In the genomic region with DNA sequence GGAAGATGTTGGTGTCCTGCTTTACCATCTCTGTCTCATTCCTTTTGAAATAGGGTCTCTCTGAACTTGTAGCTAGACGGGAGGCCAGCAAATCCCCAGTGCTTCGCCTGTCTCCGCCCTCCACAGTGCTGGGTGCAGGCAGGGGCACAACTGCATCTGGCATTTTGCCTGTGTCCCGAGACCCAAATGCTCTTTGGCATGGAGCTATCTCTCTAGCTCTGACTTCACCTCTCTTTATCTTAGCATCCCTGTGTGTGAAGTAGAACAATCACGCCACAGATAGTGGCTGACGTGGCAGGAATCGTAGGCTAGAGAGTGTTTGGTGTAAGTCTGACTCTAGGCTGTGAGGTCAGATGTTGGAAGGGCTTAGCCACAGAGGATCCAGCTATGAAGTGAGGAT, we compare ENCODE assay signal across 14 mouse cellular contexts. TPM values are rescaled to one million over a fixed set of nuclear protein-coding genes. Genes with fewer than 3 reads are reported as not detected.
A peak's percentile ranks its signal among the peaks of the same experiment; 100 is the strongest.
DNase-seq lines count a peak whose midpoint lies in the region; ATAC-seq and TF ChIP-seq lines count a peak whose summit lies in the region.
"Had no signal": no experiment of that assay in that cellular context is flagged by ENCODE, and none has a peak within 500 bp of the region (broad histone marks: within the 10 kb centered on the region; RNA-seq: fewer than 3 reads in every experiment).

No protein-coding gene starts in this region.

- no peaks in the 10 kb centered on the region for H3K9me3 ChIP-seq in hindbrain, embryonic 15.5 days
- H3K9me3 ChIP-seq in hindbrain, embryonic 11.5 days (ENCODE audit: control insufficient read depth, low read length) = no peaks in the 10 kb centered on the region
- H3K9me3 ChIP-seq in forebrain, embryonic 13.5 days (replicated peaks) = no peaks in the 10 kb centered on the region
- H3K9me3 ChIP-seq in liver, embryonic 15.5 days (replicated peaks) = no peaks in the 10 kb centered on the region
- no peaks in the 10 kb centered on the region for H3K9me3 ChIP-seq in neural tube, embryonic 15.5 days (replicated peaks)
- H3K9me3 ChIP-seq: embryonic facial prominence, embryonic 13.5 days had no signal

- no peaks in the 10 kb centered on the region for H3K27me3 ChIP-seq in hindbrain, embryonic 15.5 days
- H3K27me3 ChIP-seq in hindbrain, embryonic 11.5 days (ENCODE audit: control insufficient read depth, insufficient read depth, low read length) = no peaks in the 10 kb centered on the region
- no peaks in the 10 kb centered on the region for H3K27me3 ChIP-seq in forebrain, embryonic 13.5 days
- H3K27me3 ChIP-seq in liver, embryonic 15.5 days = peaks cover 21% of the 10 kb centered on the region
- H3K27me3 ChIP-seq in neural tube, embryonic 15.5 days (replicated peaks) = no peaks in the 10 kb centered on the region; the same call in 1 of the 2 replicates

- H3K4me3 ChIP-seq in gastrocnemius, adult 2 months = no peak overlapping the region
- no peak overlapping the region for H3K4me3 ChIP-seq in hindbrain, embryonic 15.5 days
- H3K4me3 ChIP-seq in hindbrain, embryonic 11.5 days (ENCODE audit: low read depth, low read length) = no peak overlapping the region
- no peak overlapping the region for H3K4me3 ChIP-seq in forebrain, embryonic 13.5 days
- no peak overlapping the region for H3K4me3 ChIP-seq in liver, embryonic 15.5 days (replicated peaks)
- H3K4me3 ChIP-seq in neural tube, embryonic 15.5 days (replicated peaks) = no peak overlapping the region
- H3K4me3 ChIP-seq: embryonic facial prominence, embryonic 13.5 days; left cerebral cortex, adult 2 months had no signal

- no peak overlapping the region for H3K9ac ChIP-seq in hindbrain, embryonic 15.5 days
- no peak overlapping the region for H3K9ac ChIP-seq in hindbrain, embryonic 11.5 days (ENCODE audit: low read depth, low read length)
- peak overlapping the region; percentile 21; the same call in 1 of the 2 replicates for H3K9ac ChIP-seq in forebrain, embryonic 13.5 days
- no peak overlapping the region for H3K9ac ChIP-seq in liver, embryonic 15.5 days
- no peak overlapping the region for H3K9ac ChIP-seq in neural tube, embryonic 15.5 days (replicated peaks)
- H3K9ac ChIP-seq: embryonic facial prominence, embryonic 13.5 days had no signal

- no peak overlapping the region for H3K27ac ChIP-seq in gastrocnemius, adult 2 months
- H3K27ac ChIP-seq in hindbrain, embryonic 15.5 days (replicated peaks) = peak overlapping the region; percentile 48; the same call in 1 of the 2 replicates
- no peak overlapping the region for H3K27ac ChIP-seq in hindbrain, embryonic 11.5 days (ENCODE audit: low read depth, low read length)
- H3K27ac ChIP-seq in forebrain, embryonic 13.5 days = peak overlapping the region; percentile 57
- H3K27ac ChIP-seq in liver, embryonic 15.5 days (replicated peaks) = no peak overlapping the region
- H3K27ac ChIP-seq in neural tube, embryonic 15.5 days (replicated peaks) = no peak overlapping the region
- H3K27ac ChIP-seq: embryonic facial prominence, embryonic 13.5 days; left cerebral cortex, adult 2 months had no signal

- DNase-seq in gastrocnemius, adult 2 months = peak; percentile 1
- no peak for DNase-seq in gastrocnemius, postnatal 10 days
- DNase-seq in hindbrain, embryonic 11.5 days (ENCODE audit: low spot score) = no peak
- no peak for DNase-seq in spleen, postnatal 4 days (ENCODE audit: low spot score in 2 of 2)
- DNase-seq: cerebellum, adult 9-11 months; lung, adult 2 months; thymus, adult 2 months had no signal

- no peaks in the 10 kb centered on the region for H3K36me3 ChIP-seq in hindbrain, embryonic 15.5 days
- no peaks in the 10 kb centered on the region for H3K36me3 ChIP-seq in hindbrain, embryonic 11.5 days (ENCODE audit: control insufficient read depth, insufficient read depth, low read length)
- no peaks in the 10 kb centered on the region for H3K36me3 ChIP-seq in forebrain, embryonic 13.5 days (ENCODE audit: poor library complexity, severe bottlenecking)
- no peaks in the 10 kb centered on the region for H3K36me3 ChIP-seq in liver, embryonic 15.5 days (replicated peaks)
- no peaks in the 10 kb centered on the region for H3K36me3 ChIP-seq in neural tube, embryonic 15.5 days
- H3K36me3 ChIP-seq: embryonic facial prominence, embryonic 13.5 days had no signal

- H3K4me1 ChIP-seq in hindbrain, embryonic 15.5 days (replicated peaks) = peaks cover 30% of the 10 kb centered on the region
- no peaks in the 10 kb centered on the region for H3K4me1 ChIP-seq in hindbrain, embryonic 11.5 days (replicated peaks; ENCODE audit: control insufficient read depth, insufficient read depth, low read length)
- peaks cover 44% of the 10 kb centered on the region for H3K4me1 ChIP-seq in forebrain, embryonic 13.5 days
- H3K4me1 ChIP-seq in liver, embryonic 15.5 days (replicated peaks) = peaks cover 27% of the 10 kb centered on the region
- H3K4me1 ChIP-seq in neural tube, embryonic 15.5 days = peaks cover 8% of the 10 kb centered on the region

- no peak overlapping the region for H3K4me2 ChIP-seq in hindbrain, embryonic 15.5 days
- no peak overlapping the region for H3K4me2 ChIP-seq in hindbrain, embryonic 11.5 days (replicated peaks; ENCODE audit: low read depth, low read length)
- H3K4me2 ChIP-seq in forebrain, embryonic 13.5 days = no peak overlapping the region
- peak overlapping the region; percentile 44; the same call in 1 of the 2 replicates for H3K4me2 ChIP-seq in liver, embryonic 15.5 days
- H3K4me2 ChIP-seq in neural tube, embryonic 15.5 days = no peak overlapping the region
- H3K4me2 ChIP-seq: embryonic facial prominence, embryonic 13.5 days; midbrain, embryonic 11.5 days had no signal

- no peak for ATAC-seq in hindbrain, embryonic 15.5 days (ENCODE audit: low FRiP score, low read depth)
- ATAC-seq in hindbrain, embryonic 11.5 days (ENCODE audit: low FRiP score) = no peak
- no peak for ATAC-seq in forebrain, embryonic 13.5 days
- ATAC-seq in liver, embryonic 15.5 days (ENCODE audit: insufficient read depth) = no peak
- no peak for ATAC-seq in neural tube, embryonic 15.5 days (ENCODE audit: low FRiP score)

- WGBS in hindbrain, embryonic 15.5 days = 71% methylated on average over 7 of the region's 7 CpGs
- WGBS in hindbrain, embryonic 11.5 days = 87% methylated on average over 7 of the region's 7 CpGs
- 79% methylated on average over 7 of the region's 7 CpGs for WGBS in forebrain, embryonic 13.5 days
- 30% methylated on average over 7 of the region's 7 CpGs for WGBS in liver, embryonic 15.5 days (ENCODE audit: insufficient replicate concordance)
- 86% methylated on average over 7 of the region's 7 CpGs for WGBS in neural tube, embryonic 15.5 days

- intact Hi-C loops in gastrocnemius, adult 2 months (cut with DNase I) = no loop called here

- TF ChIP-seq CTCF in gastrocnemius, adult 2 months (IDR thresholded peaks at IDR 0.05) = no peak

RNA-seq across cellular contexts. Expression of gene Neurl1b, which starts 53.2 kb away (rescaled TPM):
- 1 to 10 TPM; 2.3 to 2.6 TPM for total RNA-seq in gastrocnemius, adult 2 months (2021)
- total RNA-seq in gastrocnemius, postnatal 10 days (2021) = 10 to 100 TPM; 11.6 to 12.7 TPM
- 1.6 and 1.9 TPM in 2 replicates for polyA plus RNA-seq in hindbrain, embryonic 15.5 days (2015; fragmentation: Nextera tagmentation; extraction: Ambion mirVana)
- 0.25 and 0.79 TPM in 2 replicates for polyA plus RNA-seq in hindbrain, embryonic 11.5 days (2014; fragmentation: Nextera tagmentation; extraction: Ambion mirVana)
- polyA plus RNA-seq in forebrain, embryonic 13.5 days (2015; fragmentation: Nextera tagmentation; extraction: Ambion mirVana) = 1.2 and 1.7 TPM in 2 replicates
- 0.03 and 0.05 TPM in 2 replicates for polyA plus RNA-seq in liver, embryonic 15.5 days (2015; fragmentation: Nextera tagmentation; extraction: Ambion mirVana)
- polyA plus RNA-seq in neural tube, embryonic 15.5 days (2015; fragmentation: Nextera tagmentation; extraction: Ambion mirVana) = 1.3 and 1.8 TPM in 2 replicates

Comparison
In these comparisons a context has a peak if more than half of its experiments do, and no peak if none do; other contexts are left out.
1. H3K27ac ChIP-seq: peak in hindbrain, embryonic 15.5 days (single experiment) and forebrain, embryonic 13.5 days (single experiment); none in gastrocnemius, adult 2 months (single experiment), hindbrain, embryonic 11.5 days (single experiment), liver, embryonic 15.5 days (single experiment) and neural tube, embryonic 15.5 days (single experiment).